Mouse (Mus musculus) liver (tissue): ENCODE measurements around the gene Ncoa6.
"Not testable (repeated sequence)": the region's sequence is repeated elsewhere in the genome, so short reads cannot be mapped to it uniquely, and the experiment has no call there.

Experiments
- DNase-seq: peaks from one replicate; pipeline ENCODE4 v3.0.0-alpha.2; 2020; ENCODE audit warnings: mixed read lengths

Gene Ncoa6

DNA sequence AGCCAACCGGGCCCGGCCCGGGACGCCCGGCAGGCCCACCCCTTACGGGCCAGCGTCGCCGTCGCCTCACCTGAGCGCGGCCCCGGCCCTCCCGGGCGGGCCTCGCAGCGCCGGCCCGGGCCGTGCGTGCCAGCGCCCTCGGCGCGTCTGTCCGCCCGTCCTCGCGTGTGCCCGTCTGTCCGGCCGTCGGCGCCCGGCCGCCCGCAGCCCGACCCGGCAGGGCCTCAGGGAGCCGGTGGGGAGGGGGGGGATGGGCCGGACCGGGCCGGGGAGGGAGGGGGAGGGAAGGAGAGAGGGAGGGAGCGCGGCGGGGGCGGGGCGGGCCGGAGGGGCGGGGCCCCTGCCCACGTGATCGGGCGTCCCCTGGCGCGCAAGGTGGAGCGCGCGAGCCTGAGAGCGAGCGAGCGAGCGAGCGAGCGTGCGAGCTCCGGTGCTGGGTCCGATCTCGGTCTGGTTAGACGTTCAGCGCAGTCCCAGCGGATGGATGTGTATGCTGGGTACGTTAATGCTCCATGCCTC, at the start of gene Ncoa6:
TSS of gene Ncoa6 (minus strand) at position 325 of the 519 bp plus-strand sequence.
- DNase-seq = peak; percentile 90

DNA sequence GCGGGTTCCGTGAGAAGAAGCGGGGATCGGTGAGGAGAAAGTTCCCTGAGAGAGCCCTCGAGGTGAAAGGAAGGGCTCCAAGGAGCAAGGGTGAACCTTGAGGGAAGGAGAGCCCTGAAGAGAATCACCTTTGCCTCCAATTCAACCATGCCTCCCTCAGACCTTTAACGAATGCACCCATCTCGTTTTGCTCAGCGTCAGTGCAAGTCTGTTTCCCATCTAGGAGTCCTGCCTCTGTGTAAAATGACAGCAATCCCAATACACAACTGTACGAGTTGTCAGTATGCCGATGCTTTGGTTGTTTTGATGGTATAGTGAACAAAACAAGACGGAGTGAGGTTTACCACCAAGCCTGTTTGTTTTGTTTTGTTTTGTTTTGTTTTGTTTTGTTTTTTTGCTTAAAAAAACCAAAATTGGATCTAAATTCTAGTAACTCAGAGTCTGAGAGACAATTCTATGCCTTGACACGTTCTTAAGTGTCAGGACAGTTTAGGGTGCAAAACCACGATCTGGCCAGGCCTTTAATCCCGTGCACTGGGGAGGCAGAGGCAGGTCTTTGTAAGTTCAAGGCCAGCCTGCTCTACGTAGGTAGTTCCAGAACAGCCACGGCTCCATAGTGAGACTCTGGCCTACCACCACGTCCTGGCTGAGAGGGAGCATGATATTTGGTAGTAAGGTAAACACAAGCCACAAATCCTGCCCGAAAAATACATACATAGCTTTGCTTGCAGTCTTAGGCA, 45.0 kb upstream of the Ncoa6 start:
- DNase-seq = no peak

DNA sequence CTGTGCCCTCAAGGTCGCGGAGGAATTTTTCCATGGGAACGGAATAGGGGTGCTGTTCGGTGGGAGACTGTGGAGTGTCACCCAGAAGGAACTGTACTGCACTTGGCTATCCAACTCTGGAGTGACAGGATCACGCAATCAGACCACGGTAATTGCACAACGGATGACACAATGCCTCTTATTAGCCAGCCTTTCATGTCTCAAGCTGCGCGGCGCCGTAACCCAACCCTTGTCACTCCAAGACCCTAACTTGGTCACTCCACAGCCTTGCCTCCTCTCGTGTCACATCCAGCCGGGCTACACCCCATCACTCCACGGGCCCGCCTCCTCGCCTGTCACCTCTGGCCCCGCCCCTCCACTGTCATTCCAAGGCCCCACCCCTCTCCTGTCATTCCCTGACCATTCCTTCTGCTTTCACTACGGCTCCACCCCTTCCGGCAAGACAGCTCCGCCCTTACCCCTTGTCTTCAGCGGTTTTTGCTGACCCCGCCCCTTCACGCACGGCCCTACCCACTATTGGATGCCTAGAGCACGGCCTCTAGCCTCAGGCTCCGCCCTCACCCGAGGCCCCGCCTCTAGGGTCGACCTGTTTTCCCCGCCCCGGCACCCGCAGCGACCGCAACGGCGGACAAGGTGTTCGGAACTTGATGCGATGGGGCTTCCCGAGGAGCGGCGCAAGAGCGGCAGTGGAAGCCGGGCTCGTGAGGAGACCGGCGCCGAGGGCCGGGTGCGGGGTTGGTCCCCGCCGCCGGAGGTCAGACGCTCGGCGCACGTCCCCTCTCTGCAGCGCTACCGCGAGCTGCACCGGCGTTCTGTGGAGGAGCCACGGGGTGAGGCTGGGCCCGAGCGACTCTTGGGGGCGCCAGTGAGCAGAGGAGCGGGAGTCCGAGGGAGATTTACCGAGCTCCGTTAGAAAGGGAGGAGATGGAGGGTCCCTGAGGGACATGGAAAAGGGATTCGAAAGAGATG, 44.0 kb upstream of the Ncoa6 start, which contains the start of the genes Acss2 and Ggt7:
TSS of gene Acss2 (plus strand) at position 494 of the 969 bp plus-strand sequence.
TSS of gene Ggt7 (minus strand) at position 783 of the 969 bp plus-strand sequence.
- peak; percentile 100 for DNase-seq

DNA sequence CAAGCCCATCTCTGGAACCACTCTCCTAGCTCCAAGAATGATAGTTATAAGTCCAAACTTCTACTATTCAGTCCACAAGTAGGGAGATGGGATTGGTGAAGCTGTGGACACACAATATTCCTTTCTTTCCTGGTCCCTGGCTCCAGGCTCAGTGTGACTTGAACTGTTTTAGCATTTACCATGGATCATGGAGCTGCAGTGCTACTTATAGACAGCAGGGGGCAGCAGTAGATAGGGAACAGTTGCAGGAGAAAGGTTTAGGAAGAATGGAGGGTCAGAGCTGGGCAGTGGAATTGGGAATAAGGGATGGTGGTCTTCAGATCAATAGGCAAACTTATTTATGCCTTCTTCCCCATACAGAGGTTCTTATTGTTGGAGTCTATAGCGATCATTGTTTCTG, 42.2 kb upstream of the Ncoa6 start:
- DNase-seq = peak; percentile 48

DNA sequence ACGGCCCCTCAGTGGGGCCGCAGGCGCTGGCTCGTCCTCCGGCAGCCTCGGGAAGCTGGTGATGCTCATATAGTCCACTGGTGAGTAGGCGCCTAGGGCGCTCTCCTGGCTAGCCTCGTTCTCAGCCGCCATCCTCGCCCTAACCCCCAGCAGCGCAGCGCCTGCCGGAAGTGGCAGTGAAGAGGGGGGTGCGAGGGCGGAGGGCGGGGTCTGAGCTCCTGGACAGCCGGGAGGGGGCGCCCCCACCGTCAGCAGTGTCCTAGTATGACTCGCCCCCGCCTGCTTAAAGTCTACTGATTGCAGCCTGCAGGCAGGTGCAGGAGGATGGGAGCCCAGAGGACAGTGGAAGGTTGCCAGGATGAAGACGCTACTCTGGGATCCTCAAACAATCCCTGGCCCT, 41.0 kb upstream of the Ncoa6 start:
- peak; percentile 69 for DNase-seq

DNA sequence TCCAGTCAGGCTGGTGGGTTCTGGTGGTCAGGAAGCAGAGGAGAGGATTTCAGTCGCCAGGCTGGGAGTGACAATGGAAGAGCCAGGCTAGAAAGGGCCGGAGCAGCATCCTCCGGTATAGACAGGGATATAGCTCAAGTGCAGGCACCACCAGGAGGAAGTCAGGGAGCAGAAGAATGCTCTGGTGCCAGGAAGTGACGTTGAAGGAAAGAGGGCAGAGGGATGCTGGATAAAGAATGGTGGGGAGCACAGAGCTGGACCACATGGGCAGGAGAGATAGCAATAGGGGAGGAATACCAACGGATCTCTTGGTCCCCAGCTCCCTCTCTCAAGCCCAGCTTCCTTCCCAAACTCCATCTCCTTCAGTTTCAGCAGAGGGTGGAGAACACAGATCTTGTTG, 39.8 kb upstream of the Ncoa6 start:
- DNase-seq = no peak

DNA sequence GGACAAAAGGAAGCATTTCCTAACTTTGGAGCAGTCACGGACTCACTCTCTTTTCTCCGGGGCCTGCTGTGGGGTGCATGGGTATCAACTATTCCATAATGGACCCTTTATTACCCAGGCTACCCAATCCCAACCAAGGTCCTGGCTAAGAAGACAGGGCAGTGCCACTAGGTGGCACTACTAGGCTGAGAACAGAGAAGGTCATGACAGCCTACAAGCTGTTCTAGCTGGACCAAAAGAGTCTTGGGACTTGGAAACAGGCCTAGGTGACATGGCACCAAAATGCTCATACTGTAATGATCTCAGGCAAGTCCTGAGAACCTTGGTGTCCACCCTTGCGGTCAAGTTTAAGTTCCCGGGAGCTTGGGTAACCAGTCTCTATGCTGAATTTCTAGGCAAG, 38.8 kb upstream of the Ncoa6 start:
- DNase-seq = peak; percentile 66

DNA sequence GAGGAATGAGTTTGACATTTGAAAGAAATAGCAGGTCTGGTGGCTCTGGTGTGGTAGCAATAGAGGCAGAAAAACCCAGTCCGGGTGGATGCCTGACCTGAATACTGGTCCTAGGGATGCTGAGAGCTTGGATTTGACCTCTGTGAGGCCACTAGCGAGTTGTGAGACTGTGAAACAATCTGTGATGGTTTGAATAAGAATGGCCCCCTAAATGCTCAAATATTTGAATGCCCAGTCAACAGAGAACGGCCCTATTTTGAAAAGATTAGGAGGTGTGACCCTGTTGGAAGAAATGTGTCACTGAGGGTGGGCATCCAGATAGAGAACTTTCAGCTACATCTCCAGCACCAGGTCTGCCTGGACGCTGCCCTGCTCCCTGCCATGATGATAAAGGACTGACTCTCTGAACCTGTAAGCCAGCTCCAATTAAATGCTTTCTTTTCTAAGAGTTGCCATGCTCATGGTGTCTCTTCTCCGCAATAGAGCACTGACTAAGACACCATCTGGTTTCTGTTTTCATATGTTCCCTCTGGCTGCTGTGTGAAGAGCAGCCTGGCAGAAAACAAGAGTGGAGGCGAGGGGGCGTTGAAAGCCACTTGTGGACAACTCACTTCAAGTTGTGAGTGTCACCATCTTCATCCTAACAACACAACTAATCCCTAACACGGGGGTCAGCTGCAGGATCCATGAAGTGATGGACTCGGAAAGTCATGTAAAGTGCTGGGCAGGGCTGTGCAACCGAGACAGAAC, 34.2 kb upstream of the Ncoa6 start:
- no peak for DNase-seq

DNA sequence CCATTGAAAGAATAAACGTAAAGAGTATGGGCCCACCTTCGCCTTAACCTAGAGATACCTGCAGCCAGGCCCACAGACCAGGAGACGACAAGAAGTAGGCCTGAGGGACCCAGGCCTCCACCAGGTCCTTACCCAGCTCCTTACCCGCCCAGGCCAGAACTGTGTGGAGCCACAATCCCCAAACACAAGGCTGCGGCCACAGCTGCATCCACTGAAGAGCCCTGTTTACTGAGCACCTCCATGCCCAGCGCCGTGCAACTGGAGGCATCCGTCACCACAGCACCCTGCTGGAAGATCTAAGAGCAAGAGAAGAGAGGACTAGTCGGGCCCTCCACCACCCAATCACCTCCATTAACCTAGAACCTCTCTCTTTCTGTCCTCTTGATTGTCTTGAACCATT, 32.1 kb upstream of the Ncoa6 start:
- DNase-seq = no peak

DNA sequence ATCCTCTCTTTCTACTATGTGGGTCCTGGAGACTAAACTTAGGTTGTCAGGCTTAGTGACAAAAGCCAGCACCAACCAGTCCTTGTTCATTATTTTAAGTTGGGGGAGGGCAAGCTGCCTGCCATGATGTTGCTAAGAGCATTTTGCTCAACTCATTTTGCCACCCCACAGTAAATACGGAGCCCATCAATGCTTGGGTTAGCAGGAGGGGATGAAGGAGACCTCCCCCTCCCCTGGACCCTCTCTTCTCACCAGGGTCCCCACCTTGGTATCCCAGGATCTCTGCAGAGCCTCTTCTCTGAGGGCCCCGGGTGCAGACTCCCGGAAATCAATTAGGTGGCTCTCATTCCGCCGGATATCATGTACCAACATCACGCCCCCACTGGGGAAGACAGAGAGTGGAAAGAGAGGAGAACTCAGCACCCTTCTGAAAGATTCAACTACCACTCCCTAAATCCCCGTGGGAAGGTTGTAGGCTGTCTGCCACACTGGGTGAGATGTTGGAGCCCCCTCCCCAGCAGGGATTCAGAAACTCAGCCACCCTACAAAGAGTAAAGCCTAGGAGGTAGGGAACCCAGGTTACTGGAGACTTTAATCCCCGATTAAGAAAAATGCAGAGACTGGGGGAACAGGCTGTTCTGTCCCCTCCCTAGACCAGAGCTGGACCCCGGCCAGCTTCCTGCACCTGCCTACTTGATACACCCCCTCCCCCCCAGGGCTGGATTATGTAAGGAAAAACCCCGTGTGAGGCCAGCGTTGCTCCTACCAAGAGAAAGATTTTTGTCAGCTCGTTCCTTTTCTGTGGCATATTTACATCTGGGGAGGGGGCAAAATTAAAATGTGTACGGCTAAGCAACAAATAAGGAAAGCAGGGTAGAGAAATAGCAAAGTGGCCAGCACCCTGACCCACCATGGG, 31.0 kb upstream of the Ncoa6 start:
- no peak for DNase-seq

DNA sequence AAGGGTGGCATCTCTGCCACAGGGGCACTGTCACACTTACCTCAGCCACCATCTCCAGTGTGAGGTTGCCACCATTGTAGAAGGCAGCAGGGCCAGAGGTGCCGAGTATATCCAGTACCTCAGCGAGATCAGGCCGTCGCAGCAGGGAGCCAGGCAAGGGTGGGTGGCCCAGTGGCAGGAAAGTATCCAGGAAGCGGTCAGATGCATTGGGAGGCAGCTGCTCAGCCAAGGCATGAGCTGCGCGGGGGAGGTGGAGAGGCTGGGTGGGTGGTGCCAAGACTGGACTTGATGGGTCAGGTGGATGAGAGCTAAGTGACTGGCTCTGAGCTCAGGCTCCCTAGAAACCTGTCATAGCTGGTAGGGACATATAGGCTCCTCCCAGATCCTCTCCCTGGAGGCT, 28.9 kb upstream of the Ncoa6 start:
- DNase-seq = no peak

DNA sequence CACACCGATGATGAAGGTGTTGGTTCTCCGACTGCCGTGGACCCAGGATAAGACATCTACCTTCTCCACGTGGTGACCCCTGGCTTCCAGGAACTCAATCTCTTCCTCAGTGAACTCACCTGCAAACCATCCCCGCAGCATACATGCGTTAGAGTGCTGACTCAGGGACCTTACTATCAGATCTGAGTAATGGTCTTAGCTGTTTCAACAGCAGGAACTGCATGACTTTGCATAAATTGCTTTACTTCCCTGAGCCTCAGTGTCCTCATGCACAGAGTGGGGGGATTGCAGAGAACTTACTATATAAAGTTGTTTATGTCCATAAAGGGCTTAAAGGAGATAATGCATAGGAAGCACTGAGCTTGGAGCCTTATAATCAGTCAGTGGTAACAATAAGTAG, 17.3 kb upstream of the Ncoa6 start:
- DNase-seq = no peak

DNA sequence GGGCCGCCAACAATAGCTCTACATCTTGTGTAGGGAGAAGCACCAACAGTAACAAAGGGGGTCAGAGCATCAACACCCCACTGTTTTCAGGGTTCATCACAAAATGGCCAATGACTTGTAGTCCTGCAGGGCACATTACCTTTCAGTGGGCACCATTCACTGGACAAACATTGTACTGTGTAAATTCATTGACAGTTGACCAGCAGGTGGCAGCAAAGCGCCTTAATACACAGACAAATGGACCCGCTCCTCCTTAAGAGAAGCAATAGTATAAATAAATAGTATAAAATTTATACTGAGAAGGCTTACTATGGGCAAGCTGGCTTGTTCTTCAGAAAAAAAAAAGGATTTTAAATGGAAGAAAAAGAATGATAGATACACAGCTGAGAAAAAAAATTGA, 8.3 kb upstream of the Ncoa6 start:
- DNase-seq = peak; percentile 81

DNA sequence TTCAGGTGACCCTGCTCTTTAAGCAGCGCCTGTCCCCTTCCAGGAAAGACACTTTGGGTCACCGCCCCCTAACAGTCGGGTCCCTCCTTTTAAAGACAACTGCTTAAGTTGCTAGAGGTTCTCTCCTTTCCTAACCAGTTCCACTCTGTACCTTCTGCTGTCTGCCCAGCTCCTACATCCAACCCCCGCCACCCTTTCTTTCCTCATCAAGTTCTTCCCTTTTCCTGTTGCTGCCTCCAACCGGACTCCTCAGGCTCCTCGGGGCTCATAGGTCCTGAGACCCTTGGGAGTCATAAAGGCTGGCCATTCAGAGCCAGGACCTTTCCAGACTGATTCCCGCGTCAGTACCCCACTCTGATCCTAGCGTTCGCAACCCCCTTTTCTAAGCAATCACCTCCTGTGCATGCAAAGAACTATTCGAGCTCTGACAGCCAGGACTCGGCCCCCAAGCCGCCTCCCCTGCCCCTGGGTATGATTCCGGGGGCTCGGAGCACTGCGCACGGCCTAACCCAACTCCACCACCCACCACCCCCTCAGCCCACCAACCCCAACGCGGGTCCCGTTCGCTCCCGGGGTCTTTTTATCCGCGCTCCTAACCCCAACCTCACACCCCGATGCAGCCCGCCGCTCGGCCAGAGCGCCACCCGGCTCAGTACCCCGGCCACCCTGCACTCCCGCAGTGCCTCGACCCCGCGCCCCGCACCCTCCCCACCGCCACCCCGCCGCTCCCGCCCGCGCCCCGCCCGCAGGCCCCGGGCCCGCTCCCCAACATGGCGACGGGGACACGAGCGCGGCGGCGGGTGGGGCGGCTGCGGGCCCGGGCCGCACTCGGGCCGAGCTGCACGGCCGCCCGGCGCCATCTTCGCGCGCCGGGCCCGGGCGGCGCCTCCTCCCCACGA, 774 bp downstream of the Ncoa6 start:
- DNase-seq = peak; percentile 58

DNA sequence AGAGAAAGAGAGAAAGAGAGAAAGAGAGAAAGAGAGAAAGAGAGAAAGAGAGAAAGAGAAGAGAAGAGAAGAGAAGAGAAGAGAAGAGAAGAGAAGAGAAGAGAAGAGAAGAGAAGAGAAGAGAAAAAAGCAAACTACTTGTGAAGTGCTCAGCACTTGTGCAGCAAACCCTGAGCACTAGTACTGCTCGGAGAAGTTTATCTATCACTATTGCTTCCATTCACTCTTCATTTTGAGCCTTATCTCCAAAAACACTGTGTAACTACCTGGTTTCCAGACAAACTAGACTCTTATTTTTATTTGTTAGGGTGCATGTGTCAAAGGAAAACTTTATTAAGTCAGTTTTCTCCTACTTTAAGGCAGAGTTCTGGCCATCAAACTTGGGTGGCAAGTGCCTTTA, 6.8 kb downstream of the Ncoa6 start:
- DNase-seq = no peak

DNA sequence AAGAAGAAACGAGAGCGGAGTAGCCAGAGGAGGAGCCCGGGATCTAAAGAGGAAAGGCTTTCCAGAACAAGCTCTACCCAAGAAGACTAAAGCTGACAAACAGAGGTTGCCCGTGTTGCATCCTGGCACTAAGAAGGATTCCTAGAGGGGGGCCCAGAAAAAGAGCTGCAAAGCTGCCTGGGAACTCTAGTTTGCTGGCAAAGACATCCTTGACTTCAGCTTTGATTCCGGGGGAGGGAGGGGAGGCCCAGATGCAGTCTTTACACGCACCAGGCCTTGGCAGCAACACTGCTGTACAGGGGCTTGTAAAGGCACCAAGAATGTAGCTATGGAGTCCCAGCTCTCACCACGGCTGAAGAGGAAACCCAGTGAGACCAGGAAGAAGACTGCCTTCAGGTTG, 20.1 kb downstream of the Ncoa6 start:
- no peak for DNase-seq

DNA sequence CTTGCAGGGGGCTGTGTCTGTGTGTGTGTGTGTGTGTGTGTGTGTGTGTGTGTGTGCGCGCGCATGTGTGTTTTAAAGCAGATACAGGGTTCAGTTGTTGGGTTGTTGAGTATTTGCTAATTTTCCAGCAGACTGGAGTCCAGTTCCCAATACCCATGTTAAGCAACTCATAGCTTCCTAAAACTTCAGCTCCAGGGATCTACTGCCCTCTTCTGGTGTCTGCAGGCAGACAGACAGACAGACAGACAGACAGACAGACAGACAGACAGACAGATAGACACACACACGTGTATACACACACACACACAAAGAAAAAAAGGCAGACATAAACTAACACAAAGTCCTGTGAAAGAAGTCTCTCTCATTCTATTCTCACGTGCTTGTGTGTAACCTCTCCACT, 22.4 kb downstream of the Ncoa6 start:
- DNase-seq = no peak

DNA sequence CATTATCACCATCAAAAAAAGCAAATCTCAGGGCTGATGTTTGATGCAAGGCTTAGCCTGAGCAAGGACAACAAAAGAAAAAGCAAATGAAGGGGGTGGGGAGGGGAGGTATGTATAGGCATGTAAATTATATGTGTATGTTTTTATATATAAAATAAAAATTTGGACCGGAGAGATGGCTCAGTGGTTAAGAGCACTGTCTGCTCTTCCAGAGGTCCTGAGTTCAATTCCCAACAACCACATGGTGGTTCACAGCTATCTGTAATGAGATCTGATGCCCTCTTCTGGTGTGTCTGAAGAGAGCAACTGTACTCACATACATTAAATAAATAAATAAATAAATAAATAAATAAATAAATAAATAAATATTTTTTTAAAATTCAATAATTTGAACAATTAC, 25.8 kb downstream of the Ncoa6 start:
- DNase-seq = not testable (repeated sequence)

DNA sequence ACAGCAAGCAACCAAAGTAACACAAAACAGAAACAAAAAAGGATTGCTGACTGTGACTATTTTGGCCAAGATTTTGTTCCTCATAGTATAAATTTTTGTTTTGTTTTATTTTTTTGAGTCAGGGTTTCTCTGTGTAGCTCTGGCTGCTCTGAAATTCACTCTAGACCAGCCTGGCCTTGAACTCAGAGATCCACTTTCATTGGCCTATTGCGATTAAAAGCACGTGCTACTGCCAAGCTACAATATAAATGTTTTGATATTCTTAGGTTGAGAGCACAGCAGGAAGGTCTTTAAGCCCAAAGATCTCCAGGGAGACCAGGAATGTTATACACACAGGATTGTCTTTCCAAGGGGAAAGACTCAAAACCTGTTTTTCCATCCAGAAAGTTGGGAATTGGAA, 30.2 kb downstream of the Ncoa6 start:
- DNase-seq = no peak

DNA sequence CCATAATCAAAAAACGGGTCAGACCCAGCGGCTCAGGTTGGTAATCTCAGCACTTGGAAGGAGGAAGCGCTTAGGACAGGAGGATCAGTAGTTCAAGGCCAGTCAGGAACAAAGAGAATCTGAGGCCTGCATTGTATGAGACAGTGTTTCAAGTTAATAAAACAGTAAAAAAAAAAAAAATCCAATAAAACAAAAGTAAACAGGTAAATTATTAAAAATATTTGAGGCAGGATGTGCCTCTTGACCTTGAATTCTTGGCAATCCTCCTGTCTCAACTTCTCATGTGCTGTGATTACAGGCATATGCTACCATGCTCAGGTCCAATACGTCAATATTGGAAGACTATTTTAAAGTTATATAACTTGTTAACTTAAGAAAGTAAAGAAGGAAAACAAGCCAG, 30.8 kb downstream of the Ncoa6 start:
- no peak for DNase-seq

DNA sequence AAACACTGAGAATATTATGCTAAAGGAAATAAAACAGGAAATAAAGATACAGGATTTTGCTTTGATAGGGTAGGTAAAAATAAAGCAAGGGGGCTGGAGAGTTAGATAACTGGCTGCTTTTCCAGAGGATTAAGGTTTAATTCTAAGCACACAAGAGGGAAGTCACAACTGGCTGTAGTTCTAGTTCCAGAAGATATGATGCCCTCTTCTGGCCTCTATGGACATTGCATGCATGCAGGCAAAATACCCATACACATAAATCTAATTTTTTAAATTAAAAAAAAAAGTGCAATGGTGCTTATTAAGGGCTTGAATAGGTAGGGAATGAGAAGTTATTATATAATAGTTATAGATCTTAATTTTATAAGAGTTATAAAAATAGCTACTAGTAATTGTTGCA, 37.2 kb downstream of the Ncoa6 start:
- no peak for DNase-seq
